Mouse (Mus musculus) cerebellum, adult (tissue): Measurements from ENCODE around the gene Aatf.
"Not testable (repeated sequence)": the region's sequence is repeated elsewhere in the genome, so short reads cannot be mapped to it uniquely, and the experiment has no call there.

Source experiments
- ATAC-seq: cut with Nextera tagmentation; 2 replicates; pipeline ENCODE4 v1.9.2; 2017; ENCODE audit warnings: mild to moderate bottlenecking, moderate library complexity, mixed read lengths; ENCODE audit not compliant: insufficient number of reproducible peaks, low FRiP score, low TSS enrichment

The Aatf gene

GRCm38 (mm10) chr11:84453901-84454300 lies 59.4 kb downstream of the Aatf start:
- ATAC-seq, result no peak

- no peak for ATAC-seq
These were observed 70.6 kb downstream of the Aatf start for GRCm38 (mm10) chr11:84442554-84443331.

- ATAC-seq, result no peak
These were observed 72.9 kb downstream of the Aatf start for GRCm38 (mm10) chr11:84440402-84440801.

GRCm38 (mm10) chr11:84434879-84435278 lies 78.4 kb downstream of the Aatf start:
- ATAC-seq, result no peak

- ATAC-seq, result no peak
These were observed 83.0 kb downstream of the Aatf start for GRCm38 (mm10) chr11:84430336-84430735.

GRCm38 (mm10) chr11:84429581-84429980 lies 83.7 kb downstream of the Aatf start:
- ATAC-seq, result no peak

- ATAC-seq, result no peak
These were observed 86.7 kb downstream of the Aatf start for GRCm38 (mm10) chr11:84426633-84426998.

GRCm38 (mm10) chr11:84425736-84426632 lies 87.3 kb downstream of the Aatf start:
- ATAC-seq, result no peak

GRCm38 (mm10) chr11:84420779-84421178 lies 92.5 kb downstream of the Aatf start:
- ATAC-seq, result no peak

GRCm38 (mm10) chr11:84413111-84413510 lies 100.2 kb downstream of the Aatf start:
- no peak for ATAC-seq

- no peak for ATAC-seq
These were observed 101.0 kb downstream of the Aatf start for GRCm38 (mm10) chr11:84412201-84412934.

GRCm38 (mm10) chr11:84411642-84412018 lies 101.7 kb downstream of the Aatf start:
- ATAC-seq, result no peak

GRCm38 (mm10) chr11:84410879-84411641 lies 102.3 kb downstream of the Aatf start:
- no peak for ATAC-seq

GRCm38 (mm10) chr11:84410383-84410782 lies 102.9 kb downstream of the Aatf start:
- no peak for ATAC-seq

GRCm38 (mm10) chr11:84406733-84407132 lies 106.6 kb downstream of the Aatf start:
- ATAC-seq, result no peak

- ATAC-seq, result no peak
These were observed 118.3 kb downstream of the Aatf start for GRCm38 (mm10) chr11:84395010-84395409.

- no peak for ATAC-seq
These were observed 119.8 kb downstream of the Aatf start for GRCm38 (mm10) chr11:84393571-84393970.

GRCm38 (mm10) chr11:84392066-84392465 lies 121.3 kb downstream of the Aatf start:
- not testable (repeated sequence) for ATAC-seq

- ATAC-seq, result no peak
These were observed 122.2 kb downstream of the Aatf start for GRCm38 (mm10) chr11:84391126-84391525.

- ATAC-seq, result no peak
These were observed 124.0 kb downstream of the Aatf start for GRCm38 (mm10) chr11:84389332-84389731.
